Comparison of ENCODE assay signal across 23 mouse cellular contexts in genomic region chr5:19621678-19622077, GRCm38 (mm10).
DNase-seq lines count a peak whose midpoint lies in the region; ATAC-seq and TF ChIP-seq lines count a peak whose summit lies in the region.
"Had no signal": no experiment of that assay in that cellular context is flagged by ENCODE, and none has a peak within 500 bp of the region (broad histone marks: within the 10 kb centered on the region; RNA-seq: fewer than 3 reads in every experiment).

No protein-coding gene starts in this region.

- no peak overlapping the region for H3K27ac ChIP-seq in forebrain, embryonic 15.5 days (replicated peaks)
- no peak overlapping the region for H3K27ac ChIP-seq in forebrain, embryonic 11.5 days (ENCODE audit: low read depth, low read length)
- H3K27ac ChIP-seq in midbrain, embryonic 14.5 days (replicated peaks; ENCODE audit: low read depth, low read length) = no peak overlapping the region
- no peak overlapping the region for H3K27ac ChIP-seq in midbrain, embryonic 15.5 days
- no peak overlapping the region for H3K27ac ChIP-seq in hindbrain, embryonic 11.5 days (ENCODE audit: low read depth, low read length)
- H3K27ac ChIP-seq: heart, adult 2 months; heart, embryonic 10.5 days; heart, embryonic 13.5 days; hindbrain, embryonic 12.5 days; hindbrain, embryonic 15.5 days had no signal

- no peaks in the 10 kb centered on the region for H3K9me3 ChIP-seq in forebrain, embryonic 15.5 days
- H3K9me3 ChIP-seq in forebrain, embryonic 11.5 days (ENCODE audit: control insufficient read depth, low read length) = no peaks in the 10 kb centered on the region
- H3K9me3 ChIP-seq in midbrain, embryonic 14.5 days (ENCODE audit: control insufficient read depth, low read length) = no peaks in the 10 kb centered on the region
- no peaks in the 10 kb centered on the region for H3K9me3 ChIP-seq in midbrain, embryonic 15.5 days
- H3K9me3 ChIP-seq in hindbrain, embryonic 11.5 days (ENCODE audit: control insufficient read depth, low read length) = no peaks in the 10 kb centered on the region
- H3K9me3 ChIP-seq: heart, embryonic 10.5 days; heart, embryonic 13.5 days; hindbrain, embryonic 12.5 days; hindbrain, embryonic 15.5 days had no signal

- H3K4me2 ChIP-seq in forebrain, embryonic 15.5 days (replicated peaks) = no peak overlapping the region
- H3K4me2 ChIP-seq in forebrain, embryonic 11.5 days (ENCODE audit: low read depth, low read length, severe bottlenecking) = no peak overlapping the region
- H3K4me2 ChIP-seq in midbrain, embryonic 14.5 days (ENCODE audit: low read length) = no peak overlapping the region
- no peak overlapping the region for H3K4me2 ChIP-seq in midbrain, embryonic 15.5 days
- no peak overlapping the region for H3K4me2 ChIP-seq in hindbrain, embryonic 11.5 days (replicated peaks; ENCODE audit: low read depth, low read length)
- H3K4me2 ChIP-seq: heart, embryonic 13.5 days; hindbrain, embryonic 12.5 days; hindbrain, embryonic 15.5 days had no signal

- no peak overlapping the region for H3K4me3 ChIP-seq in forebrain, embryonic 15.5 days
- no peak overlapping the region for H3K4me3 ChIP-seq in forebrain, embryonic 11.5 days (ENCODE audit: low read depth, low read length)
- no peak overlapping the region for H3K4me3 ChIP-seq in midbrain, embryonic 14.5 days (replicated peaks; ENCODE audit: low read depth, low read length)
- H3K4me3 ChIP-seq in midbrain, embryonic 15.5 days = no peak overlapping the region
- H3K4me3 ChIP-seq in hindbrain, embryonic 11.5 days (ENCODE audit: low read depth, low read length) = no peak overlapping the region
- H3K4me3 ChIP-seq: heart, adult 2 months; heart, embryonic 10.5 days; heart, embryonic 13.5 days; hindbrain, embryonic 12.5 days; hindbrain, embryonic 15.5 days had no signal

- ATAC-seq in forebrain, embryonic 15.5 days (replicated peaks) = 0 out of 2 replicates have a peak, but pooled peaks have one; percentile 38
- no peak for ATAC-seq in forebrain, embryonic 11.5 days (replicated peaks; ENCODE audit: low FRiP score)
- no peak for ATAC-seq in midbrain, embryonic 14.5 days (ENCODE audit: low FRiP score, low TSS enrichment)
- no peak for ATAC-seq in midbrain, embryonic 15.5 days (replicated peaks)
- no peak for ATAC-seq in hindbrain, embryonic 11.5 days (ENCODE audit: low FRiP score)
- ATAC-seq: activated CD4-positive, CD25-positive, alpha-beta regulatory T cell, adult 4 months; CD4-positive, CD25-positive, alpha-beta regulatory T cell, adult 4 months; intestine, postnatal 0 days had no signal

- H3K9ac ChIP-seq in forebrain, embryonic 15.5 days (replicated peaks) = no peak overlapping the region
- H3K9ac ChIP-seq in forebrain, embryonic 11.5 days (ENCODE audit: low read length) = no peak overlapping the region
- H3K9ac ChIP-seq in midbrain, embryonic 14.5 days (replicated peaks; ENCODE audit: low read length) = no peak overlapping the region
- H3K9ac ChIP-seq in midbrain, embryonic 15.5 days = no peak overlapping the region
- H3K9ac ChIP-seq in hindbrain, embryonic 11.5 days (ENCODE audit: low read depth, low read length) = no peak overlapping the region
- H3K9ac ChIP-seq: heart, embryonic 13.5 days; hindbrain, embryonic 12.5 days; hindbrain, embryonic 15.5 days had no signal

- no peak for TF ChIP-seq POLR2A in brain, embryonic 14.5 days (IDR thresholded peaks at IDR 0.05; ENCODE audit: borderline replicate concordance, extremely low read depth, insufficient read depth, insufficient read length, poor library complexity, severe bottlenecking)

- H3K4me1 ChIP-seq in forebrain, embryonic 15.5 days = no peaks in the 10 kb centered on the region
- H3K4me1 ChIP-seq in forebrain, embryonic 11.5 days (replicated peaks; ENCODE audit: control insufficient read depth, insufficient read depth, low read length) = no peaks in the 10 kb centered on the region
- H3K4me1 ChIP-seq in midbrain, embryonic 14.5 days (ENCODE audit: control insufficient read depth, insufficient read depth, low read length) = no peaks in the 10 kb centered on the region
- no peaks in the 10 kb centered on the region for H3K4me1 ChIP-seq in midbrain, embryonic 15.5 days
- no peaks in the 10 kb centered on the region for H3K4me1 ChIP-seq in hindbrain, embryonic 11.5 days (replicated peaks; ENCODE audit: control insufficient read depth, insufficient read depth, low read length)
- H3K4me1 ChIP-seq: heart, embryonic 10.5 days; heart, embryonic 13.5 days; hindbrain, embryonic 12.5 days; hindbrain, embryonic 15.5 days had no signal

- H3K36me3 ChIP-seq in forebrain, embryonic 15.5 days = no peaks in the 10 kb centered on the region
- no peaks in the 10 kb centered on the region for H3K36me3 ChIP-seq in forebrain, embryonic 11.5 days (ENCODE audit: control insufficient read depth, insufficient read depth, low read length)
- no peaks in the 10 kb centered on the region for H3K36me3 ChIP-seq in midbrain, embryonic 14.5 days (ENCODE audit: control insufficient read depth, insufficient read depth, low read length)
- H3K36me3 ChIP-seq in midbrain, embryonic 15.5 days (replicated peaks) = no peaks in the 10 kb centered on the region
- H3K36me3 ChIP-seq in hindbrain, embryonic 11.5 days (ENCODE audit: control insufficient read depth, insufficient read depth, low read length) = no peaks in the 10 kb centered on the region
- H3K36me3 ChIP-seq: heart, embryonic 10.5 days; heart, embryonic 13.5 days; hindbrain, embryonic 12.5 days; hindbrain, embryonic 15.5 days had no signal

- WGBS in forebrain, embryonic 15.5 days = 47% methylated on average over 5 of the region's 5 CpGs
- 75% methylated on average over 5 of the region's 5 CpGs for WGBS in forebrain, embryonic 11.5 days
- 39% methylated on average over 5 of the region's 5 CpGs for WGBS in midbrain, embryonic 14.5 days
- WGBS in midbrain, embryonic 15.5 days = 53% methylated on average over 5 of the region's 5 CpGs
- 91% methylated on average over 5 of the region's 5 CpGs for WGBS in hindbrain, embryonic 11.5 days

- no peak for DNase-seq in forebrain, embryonic 11.5 days (ENCODE audit: low spot score)
- peak; percentile 2 for DNase-seq in midbrain, embryonic 14.5 days
- DNase-seq in brain, embryonic 14.5 days (ENCODE audit: low read depth) = peak; percentile 39
- DNase-seq in hindbrain, embryonic 11.5 days (ENCODE audit: low spot score) = no peak
- DNase-seq: adrenal gland, adult 8-10 months; adrenal gland, postnatal 25 days; cerebellum, adult 18-20 months; cerebellum, adult 9-10 months; cerebellum, postnatal 14 days; gastrocnemius, postnatal 10 days; gastrocnemius, postnatal 36 days; heart, adult 2 months; heart, postnatal 14 days; heart, postnatal 4 days had no signal

- no peak for TF ChIP-seq CTCF in brain, embryonic 14.5 days (IDR thresholded peaks at IDR 0.05; ENCODE audit: borderline replicate concordance, extremely low read depth, insufficient read depth, insufficient read length)

- no peaks in the 10 kb centered on the region for H3K27me3 ChIP-seq in forebrain, embryonic 15.5 days
- H3K27me3 ChIP-seq in forebrain, embryonic 11.5 days (ENCODE audit: control insufficient read depth, insufficient read depth, low read length) = no peaks in the 10 kb centered on the region
- H3K27me3 ChIP-seq in midbrain, embryonic 14.5 days (ENCODE audit: control insufficient read depth, insufficient read depth, low read length) = no peaks in the 10 kb centered on the region
- no peaks in the 10 kb centered on the region for H3K27me3 ChIP-seq in midbrain, embryonic 15.5 days (replicated peaks)
- no peaks in the 10 kb centered on the region for H3K27me3 ChIP-seq in hindbrain, embryonic 11.5 days (ENCODE audit: control insufficient read depth, insufficient read depth, low read length)
- H3K27me3 ChIP-seq: heart, embryonic 13.5 days; hindbrain, embryonic 12.5 days; hindbrain, embryonic 15.5 days had no signal

Comparison
In these comparisons a context has a peak if more than half of its experiments do, and no peak if none do; other contexts are left out.
1. DNase-seq: peak in midbrain, embryonic 14.5 days (single experiment) and brain, embryonic 14.5 days (single experiment); none in forebrain, embryonic 11.5 days (single experiment) and hindbrain, embryonic 11.5 days (single experiment).